Mouse (Mus musculus): Measurements from ENCODE around the gene Adgrb2. TPM values are rescaled to one million over a fixed set of nuclear protein-coding genes. Genes with fewer than 3 reads are reported as not detected.

Gene Adgrb2
- polyA plus RNA-seq, 1 experiment from 2014 or later, result 0.33 TPM

DNA sequence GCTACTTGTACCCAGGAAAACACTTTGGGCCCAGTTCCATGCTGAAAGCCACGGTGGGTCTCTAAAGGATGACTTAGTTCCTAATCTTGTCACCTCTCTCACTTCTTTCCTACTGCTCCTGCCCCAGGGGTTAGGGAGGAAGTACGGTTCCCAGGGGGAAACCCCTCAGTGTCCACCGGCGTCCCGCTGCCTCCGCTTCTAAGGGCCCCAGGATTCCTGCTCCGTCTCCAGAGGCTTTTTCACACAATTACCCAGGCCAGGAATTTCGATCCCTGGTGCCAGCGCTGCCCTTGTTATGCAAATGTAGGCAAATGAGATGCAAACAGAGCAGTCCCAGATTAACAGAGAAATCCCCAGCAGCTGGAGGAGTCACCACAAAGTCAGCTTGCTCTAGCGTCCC is 18.5 kb upstream of the Adgrb2 start:
- Histone ChIP-seq H3K4me1 (ENCODE audit: insufficient read depth, low read depth, low read length) (no peaks in the 10 kb centered on the region), H3K27ac (ENCODE audit: low read length) (no peak overlapping the region), H3K9ac (replicated peaks; ENCODE audit: low read depth) (no peak overlapping the region), H3K9me3 (ENCODE audit: low read length) (no peaks in the 10 kb centered on the region), H3K27me3 (replicated peaks; ENCODE audit: insufficient read depth, low read length) (no peaks in the 10 kb centered on the region), H3K36me3 (ENCODE audit: insufficient read depth, low read length) (no peaks in the 10 kb centered on the region), H3K4me2 (replicated peaks; ENCODE audit: low read depth, low read length) (no peak overlapping the region), H3K4me3 (ENCODE audit: low read depth, low read length) (no peak overlapping the region)
- TF ChIP-seq CTCF (IDR thresholded peaks at IDR 0.05) (no peak), EP300 (IDR thresholded peaks at IDR 0.05) (no peak)
- WGBS, result 33% methylated on average over 10 of the region's 10 CpGs
- ATAC-seq (no peak), DNase-seq (ENCODE audit: low spot score) (no peak)

DNA sequence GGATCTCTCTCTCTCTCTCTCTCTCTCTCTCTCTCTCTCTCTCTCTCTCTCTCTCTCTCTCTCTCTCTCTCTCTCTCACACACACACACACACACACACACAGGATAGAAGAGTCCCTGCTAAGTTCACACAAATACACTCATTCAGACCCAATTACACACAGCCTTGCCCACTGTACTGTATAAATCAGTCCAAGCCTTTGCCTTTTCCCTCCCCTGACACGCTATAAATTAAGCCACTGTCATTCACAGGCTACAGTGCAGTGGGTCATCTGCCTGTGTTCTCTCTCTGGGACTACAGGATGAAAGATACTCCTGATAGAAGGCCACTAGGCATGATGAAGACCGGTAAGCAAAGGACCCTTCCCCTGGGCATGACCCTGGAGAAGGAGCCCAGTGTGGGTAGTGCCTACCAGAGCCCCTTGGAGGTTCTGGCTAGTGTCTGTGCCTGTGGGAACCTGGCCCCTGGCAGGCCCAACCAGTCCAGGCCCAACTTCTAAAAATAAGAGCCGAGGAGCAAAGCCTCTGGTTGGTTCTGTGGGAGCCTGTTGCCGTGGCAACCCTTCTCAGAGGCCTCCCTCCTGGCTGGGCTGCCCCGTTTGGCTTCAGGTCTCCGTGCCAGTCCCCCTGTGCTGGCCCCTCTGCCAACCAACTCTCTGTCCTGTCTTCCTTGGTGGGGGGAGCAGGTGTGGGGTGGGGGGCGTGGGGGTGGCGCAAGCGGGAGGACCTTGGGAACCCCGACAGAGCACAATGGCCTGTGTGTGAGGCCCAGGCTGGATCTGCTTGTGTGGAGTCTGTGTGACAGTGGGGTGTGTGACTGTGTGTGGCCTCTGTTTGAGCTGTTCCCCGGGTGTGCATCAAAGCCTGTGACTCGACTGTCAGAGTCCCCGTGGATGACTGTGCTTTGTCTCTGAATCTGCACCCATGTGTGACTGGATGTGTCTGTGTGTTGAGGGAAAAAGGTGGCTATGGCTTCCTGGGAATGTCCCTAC is 17.4 kb upstream of the Adgrb2 start:
- no peak overlapping the region for H3K27ac ChIP-seq (ENCODE audit: low read length)
- no peaks in the 10 kb centered on the region for H3K4me1 ChIP-seq (ENCODE audit: insufficient read depth, low read depth, low read length)
- H3K4me2 ChIP-seq (replicated peaks; ENCODE audit: low read depth, low read length), result no peak overlapping the region
- H3K9ac ChIP-seq (replicated peaks; ENCODE audit: low read depth), result no peak overlapping the region
- no peaks in the 10 kb centered on the region for H3K27me3 ChIP-seq (replicated peaks; ENCODE audit: insufficient read depth, low read length)
- TF ChIP-seq CTCF (IDR thresholded peaks at IDR 0.05), result no peak
- no peak for TF ChIP-seq EP300 (IDR thresholded peaks at IDR 0.05)
- H3K9me3 ChIP-seq (ENCODE audit: low read length), result no peaks in the 10 kb centered on the region
- H3K36me3 ChIP-seq (ENCODE audit: insufficient read depth, low read length), result no peaks in the 10 kb centered on the region
- no peak overlapping the region for H3K4me3 ChIP-seq (ENCODE audit: low read depth, low read length)
- DNase-seq (ENCODE audit: low spot score) (no peak), ATAC-seq (no peak)
- 41% methylated on average over 12 of the region's 13 CpGs for whole genome bisulfite sequencing

DNA sequence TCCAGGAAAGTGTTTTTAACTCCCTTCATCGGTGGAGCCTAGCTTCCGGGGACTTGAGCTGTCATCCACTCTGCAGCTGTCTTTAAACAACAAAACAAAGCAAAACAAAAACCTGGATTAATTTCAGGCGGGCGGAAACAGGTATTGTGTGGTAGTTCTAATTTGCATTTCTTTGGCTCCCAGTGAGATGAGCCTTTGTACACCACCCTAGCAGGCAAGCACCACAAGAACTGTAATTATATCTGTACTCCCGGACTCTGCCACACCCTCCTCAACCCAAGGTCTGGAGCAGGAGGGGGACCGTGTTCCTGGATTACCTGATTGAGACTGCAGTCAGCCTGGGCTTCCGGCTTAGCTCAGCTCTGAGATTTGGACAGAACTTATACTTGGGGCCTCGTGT is 14.5 kb upstream of the Adgrb2 start:
- DNase-seq (ENCODE audit: low spot score) (no peak), ATAC-seq (no peak)
- 63% methylated on average over 8 of the region's 8 CpGs for WGBS
- no peak overlapping the region for H3K4me3 ChIP-seq (ENCODE audit: low read depth, low read length)
- no peaks in the 10 kb centered on the region for H3K4me1 ChIP-seq (ENCODE audit: insufficient read depth, low read depth, low read length)
- H3K36me3 ChIP-seq (ENCODE audit: insufficient read depth, low read length), result no peaks in the 10 kb centered on the region
- H3K9ac ChIP-seq (replicated peaks; ENCODE audit: low read depth), result no peak overlapping the region
- TF ChIP-seq EP300 (IDR thresholded peaks at IDR 0.05), result no peak
- no peak for TF ChIP-seq CTCF (IDR thresholded peaks at IDR 0.05)
- H3K27ac ChIP-seq (ENCODE audit: low read length), result no peak overlapping the region
- H3K9me3 ChIP-seq (ENCODE audit: low read length), result no peaks in the 10 kb centered on the region
- H3K27me3 ChIP-seq (replicated peaks; ENCODE audit: insufficient read depth, low read length), result no peaks in the 10 kb centered on the region
- no peak overlapping the region for H3K4me2 ChIP-seq (replicated peaks; ENCODE audit: low read depth, low read length)

DNA sequence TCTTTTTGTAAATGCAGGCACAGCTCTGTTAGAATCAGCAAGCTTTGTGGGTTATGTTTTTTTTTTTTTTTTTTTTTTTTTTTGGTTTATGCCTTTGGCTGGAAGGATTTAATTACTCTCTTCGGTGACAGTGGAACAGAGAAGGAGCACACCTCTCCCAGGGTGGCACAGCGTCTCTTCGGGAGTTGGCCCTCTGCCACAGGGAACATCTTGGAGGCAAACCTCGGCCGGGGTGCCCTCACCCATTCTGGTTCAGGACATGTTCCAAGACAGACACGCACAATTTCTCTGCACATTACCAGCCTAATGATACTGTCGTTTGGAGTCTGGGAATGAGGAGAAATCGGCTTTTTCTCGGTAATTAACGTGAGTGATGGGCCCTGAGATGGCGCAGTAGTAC is 13.8 kb upstream of the Adgrb2 start:
- Histone ChIP-seq H3K9me3 (ENCODE audit: low read length) (no peaks in the 10 kb centered on the region), H3K27ac (ENCODE audit: low read length) (no peak overlapping the region), H3K36me3 (ENCODE audit: insufficient read depth, low read length) (no peaks in the 10 kb centered on the region), H3K4me3 (ENCODE audit: low read depth, low read length) (no peak overlapping the region), H3K4me2 (replicated peaks; ENCODE audit: low read depth, low read length) (no peak overlapping the region), H3K9ac (replicated peaks; ENCODE audit: low read depth) (no peak overlapping the region), H3K27me3 (replicated peaks; ENCODE audit: insufficient read depth, low read length) (no peaks in the 10 kb centered on the region), H3K4me1 (ENCODE audit: insufficient read depth, low read depth, low read length) (no peaks in the 10 kb centered on the region)
- ATAC-seq (no peak), DNase-seq (ENCODE audit: low spot score) (no peak)
- TF ChIP-seq EP300 (IDR thresholded peaks at IDR 0.05) (no peak), CTCF (IDR thresholded peaks at IDR 0.05) (no peak)
- WGBS, result 88% methylated on average over 11 of the region's 11 CpGs

DNA sequence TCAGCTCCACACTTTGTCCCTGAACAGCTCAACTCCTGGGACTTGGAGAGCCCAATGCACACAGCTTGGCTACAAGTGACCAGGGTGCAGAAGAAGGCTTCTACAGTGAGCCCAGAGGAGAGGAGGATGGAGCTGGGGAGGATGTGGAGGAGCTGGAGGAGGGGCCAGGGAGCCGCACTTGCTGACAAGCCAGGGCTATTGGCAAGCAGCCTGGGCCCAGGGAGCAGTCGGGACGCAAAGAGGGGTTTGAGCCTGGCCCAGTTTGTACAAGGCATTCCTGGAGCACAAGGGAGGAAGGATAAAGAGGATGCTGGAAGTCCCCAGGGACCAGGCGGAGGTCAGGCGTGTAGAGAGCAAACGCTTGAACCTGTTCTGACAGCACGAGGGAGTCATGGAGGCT is 12.7 kb upstream of the Adgrb2 start:
- Histone ChIP-seq H3K27me3 (replicated peaks; ENCODE audit: insufficient read depth, low read length) (no peaks in the 10 kb centered on the region), H3K4me3 (ENCODE audit: low read depth, low read length) (no peak overlapping the region), H3K9me3 (ENCODE audit: low read length) (no peaks in the 10 kb centered on the region), H3K36me3 (ENCODE audit: insufficient read depth, low read length) (no peaks in the 10 kb centered on the region), H3K4me2 (replicated peaks; ENCODE audit: low read depth, low read length) (no peak overlapping the region), H3K9ac (replicated peaks; ENCODE audit: low read depth) (no peak overlapping the region), H3K4me1 (ENCODE audit: insufficient read depth, low read depth, low read length) (no peaks in the 10 kb centered on the region), H3K27ac (ENCODE audit: low read length) (no peak overlapping the region)
- ATAC-seq (no peak), DNase-seq (ENCODE audit: low spot score) (no peak)
- WGBS, result 29% methylated on average over 7 of the region's 7 CpGs
- TF ChIP-seq CTCF (IDR thresholded peaks at IDR 0.05) (no peak), EP300 (IDR thresholded peaks at IDR 0.05) (no peak)

DNA sequence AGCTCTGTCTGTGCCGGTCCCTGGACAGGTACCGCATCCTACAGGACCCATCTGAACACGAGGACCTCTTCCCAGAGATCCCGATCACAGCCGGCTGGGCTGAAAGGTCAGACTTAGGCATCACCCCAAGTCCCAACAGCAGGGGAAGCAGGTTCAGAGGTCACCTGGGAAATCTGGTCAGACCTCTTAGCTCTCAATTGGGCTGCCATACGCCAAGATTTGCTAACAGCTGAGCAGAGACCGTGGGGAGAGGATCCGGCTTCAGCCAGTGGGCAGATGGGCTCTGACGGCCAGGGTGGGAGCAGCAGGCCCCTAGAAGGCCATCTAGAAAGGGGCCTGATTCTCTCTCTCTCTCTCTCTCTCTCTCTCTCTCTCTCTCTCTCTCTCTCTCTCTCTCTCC is 10.4 kb upstream of the Adgrb2 start:
- H3K4me2 ChIP-seq (replicated peaks; ENCODE audit: low read depth, low read length), result no peak overlapping the region
- H3K4me1 ChIP-seq (ENCODE audit: insufficient read depth, low read depth, low read length), result no peaks in the 10 kb centered on the region
- no peak overlapping the region for H3K27ac ChIP-seq (ENCODE audit: low read length)
- TF ChIP-seq EP300 (IDR thresholded peaks at IDR 0.05) (no peak), CTCF (IDR thresholded peaks at IDR 0.05) (no peak)
- 65% methylated on average over 9 of the region's 9 CpGs for WGBS
- no peak for DNase-seq (ENCODE audit: low spot score)
- H3K4me3 ChIP-seq (ENCODE audit: low read depth, low read length), result no peak overlapping the region
- H3K9ac ChIP-seq (replicated peaks; ENCODE audit: low read depth), result no peak overlapping the region
- no peaks in the 10 kb centered on the region for H3K27me3 ChIP-seq (replicated peaks; ENCODE audit: insufficient read depth, low read length)
- ATAC-seq, result no peak
- H3K9me3 ChIP-seq (ENCODE audit: low read length), result no peaks in the 10 kb centered on the region
- H3K36me3 ChIP-seq (ENCODE audit: insufficient read depth, low read length), result no peaks in the 10 kb centered on the region

All from lung, postnatal 0 days (tissue).